Mouse (Mus musculus): ENCODE measurements at regions not wholly inside any gene's neighbourhood (a gene's known extent, or its start where the extent isn't known, plus 50 kb on each side); places are given as distances from the start of the nearest gene placed in this dataset.

DNA sequence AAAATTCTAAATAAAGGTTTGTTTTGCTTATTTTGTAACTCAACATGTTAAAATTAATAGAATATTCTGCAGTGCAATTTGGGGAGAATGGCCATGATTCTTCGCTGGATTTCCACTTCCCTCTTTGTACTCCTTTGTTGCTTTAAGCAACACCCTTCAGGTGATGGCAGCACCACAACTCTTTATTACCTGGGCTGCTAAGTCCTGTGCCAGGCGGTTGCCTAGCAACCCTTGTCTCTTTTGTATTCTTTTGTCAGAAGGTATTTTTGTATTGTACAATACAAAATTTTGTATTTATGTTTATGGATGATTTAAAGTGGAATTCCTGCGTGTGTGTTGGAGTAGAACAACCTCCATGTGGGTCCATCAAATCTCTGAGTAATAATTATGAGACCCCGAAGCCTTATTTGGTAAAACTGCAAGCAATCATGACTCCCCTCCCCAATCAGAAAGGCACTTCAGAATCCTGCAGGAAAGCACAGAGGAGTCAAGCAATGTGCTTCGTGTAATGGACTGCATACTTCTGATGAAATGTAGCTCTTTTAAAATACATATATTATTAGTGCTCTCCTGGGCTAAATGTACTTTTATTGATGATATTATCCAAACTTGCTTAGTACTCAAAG is 144.5 kb upstream of the Fam98a start:
- no peak for TF ChIP-seq CTCF (IDR thresholded peaks at IDR 0.05; ENCODE audit: low read depth)
- WGBS: 57% methylated on average over 5 of the region's 5 CpGs
- H3K27me3 ChIP-seq (replicated peaks; ENCODE audit: control insufficient read depth, insufficient read depth, low read length): no peaks in the 10 kb centered on the region
- H3K4me1 ChIP-seq (replicated peaks; ENCODE audit: control insufficient read depth, insufficient read depth, low read length): no peaks in the 10 kb centered on the region
- no peaks in the 10 kb centered on the region for H3K9me3 ChIP-seq (ENCODE audit: control insufficient read depth)
- H3K9ac ChIP-seq (ENCODE audit: low read depth, low read length): no peak overlapping the region
- H3K4me3 ChIP-seq (ENCODE audit: low read depth, low read length): no peak overlapping the region
- H3K27ac ChIP-seq (ENCODE audit: low read depth, low read length): no peak overlapping the region
- no peak overlapping the region for H3K4me2 ChIP-seq (replicated peaks; ENCODE audit: low read depth)
- no peak for ATAC-seq
- no peaks in the 10 kb centered on the region for H3K36me3 ChIP-seq (ENCODE audit: control insufficient read depth, insufficient read depth)

GRCm38 (mm10) chr17:75685927-75686326 is 134.2 kb upstream of the Fam98a start:
- Histone ChIP-seq H3K27ac (ENCODE audit: low read depth, low read length) (no peak overlapping the region), H3K4me3 (ENCODE audit: low read depth, low read length) (no peak overlapping the region), H3K4me2 (replicated peaks; ENCODE audit: low read depth) (no peak overlapping the region), H3K4me1 (replicated peaks; ENCODE audit: control insufficient read depth, insufficient read depth, low read length) (no peaks in the 10 kb centered on the region), H3K9me3 (ENCODE audit: control insufficient read depth) (no peaks in the 10 kb centered on the region), H3K9ac (ENCODE audit: low read depth, low read length) (no peak overlapping the region), H3K27me3 (replicated peaks; ENCODE audit: control insufficient read depth, insufficient read depth, low read length) (no peaks in the 10 kb centered on the region), H3K36me3 (ENCODE audit: control insufficient read depth, insufficient read depth) (no peaks in the 10 kb centered on the region)
- TF ChIP-seq CTCF (IDR thresholded peaks at IDR 0.05; ENCODE audit: low read depth): no peak
- ATAC-seq: no peak

DNA sequence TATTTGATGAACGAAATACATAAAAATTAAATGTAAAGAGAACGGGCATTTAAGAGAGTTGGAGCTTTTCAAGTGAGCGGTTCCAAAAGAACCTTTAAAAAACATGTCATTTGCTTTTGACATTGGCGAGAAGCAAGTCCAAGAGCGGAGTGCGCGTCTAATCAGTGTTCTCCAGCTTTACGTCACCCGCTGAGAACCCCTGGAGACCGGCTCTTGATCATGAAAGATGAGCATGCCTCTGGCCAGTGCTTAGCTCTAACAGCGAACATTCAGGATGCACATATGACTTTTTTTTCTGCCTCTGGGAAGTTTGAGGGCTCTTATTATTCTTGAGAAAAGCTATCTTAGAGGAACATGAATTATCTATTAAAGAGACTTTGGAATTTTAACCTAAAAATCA is 95.2 kb upstream of the Fam98a start:
- Histone ChIP-seq H3K4me3 (ENCODE audit: low read depth, low read length) (no peak overlapping the region), H3K27ac (ENCODE audit: low read depth, low read length) (no peak overlapping the region), H3K36me3 (ENCODE audit: control insufficient read depth, insufficient read depth) (no peaks in the 10 kb centered on the region), H3K27me3 (replicated peaks; ENCODE audit: control insufficient read depth, insufficient read depth, low read length) (no peaks in the 10 kb centered on the region), H3K4me2 (replicated peaks; ENCODE audit: low read depth) (no peak overlapping the region), H3K4me1 (replicated peaks; ENCODE audit: control insufficient read depth, insufficient read depth, low read length) (no peaks in the 10 kb centered on the region), H3K9ac (ENCODE audit: low read depth, low read length) (no peak overlapping the region), H3K9me3 (ENCODE audit: control insufficient read depth) (no peaks in the 10 kb centered on the region)
- TF ChIP-seq CTCF (IDR thresholded peaks at IDR 0.05; ENCODE audit: low read depth): no peak
- ATAC-seq: no peak
- WGBS: 87% methylated on average over 11 of the region's 11 CpGs

DNA sequence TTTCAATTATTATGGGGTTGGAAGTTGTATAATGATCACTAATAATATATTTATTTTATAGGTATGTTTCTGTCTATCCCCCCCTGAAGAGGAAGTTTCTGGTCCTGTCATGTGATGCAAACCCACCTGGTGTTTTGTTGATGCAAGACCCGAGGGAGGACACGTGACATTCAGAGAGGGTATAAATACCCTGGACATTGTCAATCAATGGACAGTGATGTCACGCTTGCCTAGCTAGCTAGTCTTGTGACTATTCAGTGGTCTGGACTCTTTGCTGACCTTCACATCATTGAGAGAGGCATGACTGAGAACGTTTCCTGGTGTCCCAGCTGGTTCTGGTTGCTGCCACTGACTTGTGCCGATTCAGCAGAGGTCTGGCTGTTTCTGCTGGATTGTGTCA is 93.0 kb upstream of the Fam98a start:
- WGBS: 81% methylated on average over 5 of the region's 5 CpGs
- Histone ChIP-seq H3K4me3 (ENCODE audit: low read depth, low read length) (no peak overlapping the region), H3K27ac (ENCODE audit: low read depth, low read length) (no peak overlapping the region), H3K9ac (ENCODE audit: low read depth, low read length) (no peak overlapping the region), H3K4me2 (replicated peaks; ENCODE audit: low read depth) (no peak overlapping the region), H3K36me3 (ENCODE audit: control insufficient read depth, insufficient read depth) (no peaks in the 10 kb centered on the region), H3K27me3 (replicated peaks; ENCODE audit: control insufficient read depth, insufficient read depth, low read length) (no peaks in the 10 kb centered on the region), H3K9me3 (ENCODE audit: control insufficient read depth) (no peaks in the 10 kb centered on the region), H3K4me1 (replicated peaks; ENCODE audit: control insufficient read depth, insufficient read depth, low read length) (no peaks in the 10 kb centered on the region)
- no peak for ATAC-seq
- no peak for TF ChIP-seq CTCF (IDR thresholded peaks at IDR 0.05; ENCODE audit: low read depth)

- ATAC-seq: no peak
- Histone ChIP-seq H3K9me3 (ENCODE audit: control insufficient read depth) (no peaks in the 10 kb centered on the region), H3K4me3 (ENCODE audit: low read depth, low read length) (no peak overlapping the region), H3K4me1 (replicated peaks; ENCODE audit: control insufficient read depth, insufficient read depth, low read length) (no peaks in the 10 kb centered on the region), H3K36me3 (ENCODE audit: control insufficient read depth, insufficient read depth) (no peaks in the 10 kb centered on the region), H3K9ac (ENCODE audit: low read depth, low read length) (no peak overlapping the region), H3K27ac (ENCODE audit: low read depth, low read length) (no peak overlapping the region), H3K27me3 (replicated peaks; ENCODE audit: control insufficient read depth, insufficient read depth, low read length) (no peaks in the 10 kb centered on the region), H3K4me2 (replicated peaks; ENCODE audit: low read depth) (no peak overlapping the region)
- WGBS: 52% methylated on average over 3 of the region's 3 CpGs
- no peak for TF ChIP-seq CTCF (IDR thresholded peaks at IDR 0.05; ENCODE audit: low read depth)
Observed at GRCm38 (mm10) chr17:75642311-75642710, 90.6 kb upstream of the Fam98a start.

- no peak for ATAC-seq
- Histone ChIP-seq H3K4me1 (replicated peaks; ENCODE audit: control insufficient read depth, insufficient read depth, low read length) (no peaks in the 10 kb centered on the region), H3K9me3 (ENCODE audit: control insufficient read depth) (no peaks in the 10 kb centered on the region), H3K4me3 (ENCODE audit: low read depth, low read length) (no peak overlapping the region), H3K27ac (ENCODE audit: low read depth, low read length) (no peak overlapping the region), H3K4me2 (replicated peaks; ENCODE audit: low read depth) (no peak overlapping the region), H3K9ac (ENCODE audit: low read depth, low read length) (no peak overlapping the region), H3K36me3 (ENCODE audit: control insufficient read depth, insufficient read depth) (no peaks in the 10 kb centered on the region), H3K27me3 (replicated peaks; ENCODE audit: control insufficient read depth, insufficient read depth, low read length) (no peaks in the 10 kb centered on the region)
- WGBS: 64% methylated on average over 6 of the region's 6 CpGs
- TF ChIP-seq CTCF (IDR thresholded peaks at IDR 0.05; ENCODE audit: low read depth): no peak
Observed at GRCm38 (mm10) chr17:75641010-75641498, 89.3 kb upstream of the Fam98a start.

- Histone ChIP-seq H3K27me3 (replicated peaks; ENCODE audit: control insufficient read depth, insufficient read depth, low read length) (no peaks in the 10 kb centered on the region), H3K4me2 (replicated peaks; ENCODE audit: low read depth) (no peak overlapping the region), H3K4me3 (ENCODE audit: low read depth, low read length) (no peak overlapping the region), H3K36me3 (ENCODE audit: control insufficient read depth, insufficient read depth) (no peaks in the 10 kb centered on the region), H3K9ac (ENCODE audit: low read depth, low read length) (no peak overlapping the region), H3K9me3 (ENCODE audit: control insufficient read depth) (no peaks in the 10 kb centered on the region), H3K27ac (ENCODE audit: low read depth, low read length) (no peak overlapping the region), H3K4me1 (replicated peaks; ENCODE audit: control insufficient read depth, insufficient read depth, low read length) (no peaks in the 10 kb centered on the region)
- no peak for ATAC-seq
- no peak for TF ChIP-seq CTCF (IDR thresholded peaks at IDR 0.05; ENCODE audit: low read depth)
- 85% methylated on average over 5 of the region's 5 CpGs for WGBS
Observed at GRCm38 (mm10) chr17:75640575-75640974, 88.8 kb upstream of the Fam98a start.
